Mouse (Mus musculus): ENCODE data around the gene Kif24.
"Not testable (repeated sequence)": the region's sequence is repeated elsewhere in the genome, so short reads cannot be mapped to it uniquely, and the experiment has no call there.

The Kif24 gene

GRCm38 (mm10) chr4:41492951-41493350, 28.3 kb upstream of the Kif24 start:
- no peak for DNase-seq (ENCODE audit: low spot score in 2 of 2)

GRCm38 (mm10) chr4:41481601-41482017, 16.9 kb upstream of the Kif24 start:
- DNase-seq (ENCODE audit: low spot score in 2 of 2) = no peak

GRCm38 (mm10) chr4:41480254-41480653, 15.6 kb upstream of the Kif24 start:
- DNase-seq (ENCODE audit: low spot score in 2 of 2) = no peak

GRCm38 (mm10) chr4:41479456-41479804, 14.7 kb upstream of the Kif24 start:
- no peak for DNase-seq (ENCODE audit: low spot score in 2 of 2)

GRCm38 (mm10) chr4:41478751-41479455, 14.2 kb upstream of the Kif24 start:
- no peak for DNase-seq (ENCODE audit: low spot score in 2 of 2)

GRCm38 (mm10) chr4:41477648-41478160, 13.0 kb upstream of the Kif24 start:
- DNase-seq (ENCODE audit: low spot score in 2 of 2) = no peak

GRCm38 (mm10) chr4:41471384-41471689, 6.7 kb upstream of the Kif24 start:
- DNase-seq (ENCODE audit: low spot score in 2 of 2) = no peak

GRCm38 (mm10) chr4:41470684-41471383, 6.1 kb upstream of the Kif24 start:
- peak in 1 of 2 experiments; percentile 46 for DNase-seq (ENCODE audit: low spot score in 2 of 2)

- no peak for DNase-seq (ENCODE audit: low spot score in 2 of 2)
These were observed 5.5 kb upstream of the Kif24 start for GRCm38 (mm10) chr4:41470051-41470683.

GRCm38 (mm10) chr4:41469199-41469598, 4.5 kb upstream of the Kif24 start:
- DNase-seq (ENCODE audit: low spot score in 2 of 2) = no peak

- DNase-seq (ENCODE audit: low spot score in 2 of 2) = peak; percentile 47 to 62
These were observed 3.9 kb upstream of the Kif24 start for GRCm38 (mm10) chr4:41468396-41469080.

GRCm38 (mm10) chr4:41465287-41465665, 589 bp upstream of the Kif24 start:
- DNase-seq (ENCODE audit: low spot score in 2 of 2) = no peak

- DNase-seq (ENCODE audit: low spot score in 2 of 2) = not testable (repeated sequence)
These were observed 1.5 kb downstream of the Kif24 start for GRCm38 (mm10) chr4:41463051-41463738.

GRCm38 (mm10) chr4:41460690-41461089, 4.0 kb downstream of the Kif24 start:
- no peak for DNase-seq (ENCODE audit: low spot score in 2 of 2)

GRCm38 (mm10) chr4:41447595-41447994, 17.1 kb downstream of the Kif24 start:
- no peak for DNase-seq (ENCODE audit: low spot score in 2 of 2)

GRCm38 (mm10) chr4:41442790-41443302, 21.8 kb downstream of the Kif24 start:
- no peak for DNase-seq (ENCODE audit: low spot score in 2 of 2)

- DNase-seq (ENCODE audit: low spot score in 2 of 2) = no peak
These were observed 25.8 kb downstream of the Kif24 start for GRCm38 (mm10) chr4:41438931-41439330.

- no peak for DNase-seq (ENCODE audit: low spot score in 2 of 2)
These were observed 47.7 kb downstream of the Kif24 start for GRCm38 (mm10) chr4:41416966-41417365.

GRCm38 (mm10) chr4:41409341-41409740, 55.3 kb downstream of the Kif24 start:
- DNase-seq (ENCODE audit: low spot score in 2 of 2) = no peak

GRCm38 (mm10) chr4:41407353-41407752, 57.3 kb downstream of the Kif24 start:
- no peak for DNase-seq (ENCODE audit: low spot score in 2 of 2)

- DNase-seq (ENCODE audit: low spot score in 2 of 2) = no peak
These were observed 58.1 kb downstream of the Kif24 start for GRCm38 (mm10) chr4:41406597-41406996.
